Mouse (Mus musculus) kidney, postnatal 0 days (tissue): ENCODE measurements around the gene Slc16a11. TPM values are rescaled to one million over a fixed set of nuclear protein-coding genes. Genes with fewer than 3 reads are reported as not detected.

Experiments
- ATAC-seq: fragments of 200-750 bp; cut with Nextera tagmentation; replicated peaks from 2 replicates; pipeline ENCODE4 v1.8.0; 2017; ENCODE audit warnings: low read depth, moderate number of reproducible peaks, moderate TSS enrichment, moderate library complexity; ENCODE audit not compliant: low FRiP score
- DNase-seq: peaks from one replicate; pipeline ENCODE4 v3.0.0-alpha.2; 2016; ENCODE audit warnings: low spot score
- H3K27ac ChIP-seq: fragments of 300-500 bp; sonication (generic); 2 replicates; pipeline ENCODE4 v1.5.1; 2014; ENCODE audit warnings: mild to moderate bottlenecking
- H3K27me3 ChIP-seq: fragments of 300-500 bp; sonication (generic); 2 replicates; pipeline ENCODE4 v1.6.1; 2014; ENCODE audit warnings: low read length, mixed read lengths; ENCODE audit not compliant: insufficient read depth
- H3K36me3 ChIP-seq: fragments of 300-500 bp; sonication (generic); 2 replicates; pipeline ENCODE4 v1.6.1; 2014; ENCODE audit warnings: low read length, mixed read lengths; ENCODE audit not compliant: insufficient read depth
- H3K4me1 ChIP-seq: fragments of 300-500 bp; sonication (generic); replicated peaks from 2 replicates; pipeline ENCODE4 v1.6.1; 2014; ENCODE audit warnings: antibody characterized with exemption, low read length, mixed read lengths; ENCODE audit not compliant: insufficient read depth
- H3K4me2 ChIP-seq: fragments of 300-500 bp; sonication (generic); 2 replicates; pipeline ENCODE4 v1.6.1; 2014; ENCODE audit warnings: mild to moderate bottlenecking, low read length, moderate library complexity, mixed read lengths
- H3K4me3 ChIP-seq: fragments of 300-500 bp; sonication (generic); replicated peaks from 2 replicates; pipeline ENCODE4 v1.5.1; 2014; ENCODE audit warnings: low read depth, low read length
- H3K9ac ChIP-seq: fragments of 300-500 bp; sonication (generic); 2 replicates; pipeline ENCODE4 v1.6.1; 2014; ENCODE audit warnings: low read depth, low read length
- H3K9me3 ChIP-seq: fragments of 300-500 bp; sonication (generic); replicated peaks from 2 replicates; pipeline ENCODE4 v1.6.1; 2016; ENCODE audit warnings: low read length, inconsistent platforms, mixed read lengths
- CTCF ChIP-seq: IDR thresholded peaks from 2 replicates; pipeline ENCODE4 v1.5.1; 2016; ENCODE audit warnings: antibody characterized with exemption, low read depth, mild to moderate bottlenecking, moderate library complexity
- WGBS: fragments of 180-500 bp; shearing (Covaris S2); extraction: QIAGEN DNeasy Blood & Tissue Kit; methylation state at CpG from one replicate; pipeline ENCODE4 v1.1.7; 2014; 5-methylcytosine and 5-hydroxymethylcytosine counted together
- polyA plus RNA-seq: library from polyadenylated mRNA; unstranded; fragments of >200 nt; fragmentation: Nextera tagmentation; extraction: Ambion mirVana; gene quantifications from 2 replicates; pipeline ENCODE4 v1.2.1, GENCODE M21; 2015

The Slc16a11 gene
- polyA plus RNA-seq, 1 experiment from 2014 or later, result 12.6 TPM

DNA sequence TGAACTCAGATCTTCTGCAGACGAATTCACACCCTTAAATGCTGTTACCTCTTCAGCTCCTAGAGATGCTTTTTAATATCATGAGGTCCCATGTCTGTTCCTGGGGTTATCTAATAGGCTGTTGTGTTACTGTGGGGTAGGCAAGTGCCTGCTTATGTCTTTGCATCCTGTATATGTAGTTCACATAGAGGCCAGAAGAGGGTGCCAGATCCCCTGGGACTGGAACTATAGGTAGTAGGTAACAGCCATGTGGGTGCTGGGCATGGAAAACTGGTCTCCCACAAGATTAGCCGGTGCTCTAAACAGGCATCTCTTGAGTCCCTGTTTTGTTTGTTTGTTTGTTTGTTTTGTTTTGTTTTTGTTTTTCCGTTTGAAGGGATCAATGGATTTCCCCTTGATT is 40.7 kb upstream of the Slc16a11 start:
- H3K4me1 ChIP-seq, result no peaks in the 10 kb centered on the region
- ATAC-seq (no peak), DNase-seq (peak; percentile 17)
- no peaks in the 10 kb centered on the region for H3K36me3 ChIP-seq
- H3K27ac ChIP-seq, result no peak overlapping the region
- no peaks in the 10 kb centered on the region for H3K9me3 ChIP-seq
- H3K4me2 ChIP-seq, result no peak overlapping the region
- no peak overlapping the region for H3K4me3 ChIP-seq
- no peaks in the 10 kb centered on the region for H3K27me3 ChIP-seq
- peak; percentile 65 for TF ChIP-seq CTCF
- no peak overlapping the region for H3K9ac ChIP-seq
- WGBS, result 54% methylated on average over 3 of the region's 3 CpGs

DNA sequence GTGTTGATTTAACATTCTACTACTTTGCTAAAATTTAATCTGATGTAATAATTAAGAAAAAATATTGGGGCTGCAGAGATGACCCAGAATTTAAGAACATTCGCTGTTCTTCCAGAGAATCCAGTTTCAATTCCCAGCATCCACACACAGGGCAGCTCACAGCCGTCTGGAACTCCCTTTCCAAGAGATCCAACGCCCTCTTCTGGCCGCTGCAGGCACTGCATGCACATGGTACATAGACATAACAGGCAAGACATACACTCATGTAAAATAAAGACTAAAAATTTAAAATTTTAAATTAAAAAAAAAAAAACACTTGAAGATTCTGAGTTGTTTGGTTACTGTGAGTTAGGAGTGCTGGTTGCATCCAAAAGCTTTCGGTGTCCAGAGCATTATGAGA is 40.3 kb upstream of the Slc16a11 start:
- Histone ChIP-seq H3K4me1 (no peaks in the 10 kb centered on the region), H3K4me2 (no peak overlapping the region), H3K27ac (no peak overlapping the region), H3K9me3 (no peaks in the 10 kb centered on the region), H3K9ac (no peak overlapping the region), H3K27me3 (no peaks in the 10 kb centered on the region), H3K36me3 (no peaks in the 10 kb centered on the region), H3K4me3 (no peak overlapping the region)
- ATAC-seq (no peak), DNase-seq (no peak)
- TF ChIP-seq CTCF, result no peak; the same call in 1 of the 2 replicates
- WGBS, result 63% methylated on average over 5 of the region's 5 CpGs

DNA sequence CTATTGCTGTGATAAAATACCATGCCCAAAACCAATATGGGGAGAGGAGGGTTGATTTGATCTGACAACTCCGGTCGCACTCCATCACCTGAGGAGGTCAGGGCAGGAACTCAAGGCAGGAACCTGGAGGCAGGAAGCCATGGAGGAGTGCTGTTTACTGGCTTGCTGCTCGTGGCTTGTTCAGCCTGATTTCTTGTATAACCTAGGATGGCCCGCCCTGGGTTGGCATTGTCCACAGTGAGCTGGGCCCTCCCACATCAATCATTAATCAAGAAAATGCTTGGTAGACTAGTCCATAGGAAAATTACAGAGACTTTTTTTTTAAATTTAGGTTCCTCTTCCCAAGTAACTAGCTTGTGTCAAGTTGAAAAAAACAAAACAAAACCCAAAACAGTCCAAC is 38.1 kb upstream of the Slc16a11 start:
- WGBS, result 70% methylated on average over 4 of the region's 4 CpGs
- no peak for DNase-seq
- ATAC-seq, result no peak
- Histone ChIP-seq H3K36me3 (no peaks in the 10 kb centered on the region), H3K27me3 (no peaks in the 10 kb centered on the region), H3K4me1 (no peaks in the 10 kb centered on the region), H3K9me3 (no peaks in the 10 kb centered on the region), H3K4me3 (no peak overlapping the region), H3K9ac (no peak overlapping the region), H3K27ac (no peak overlapping the region), H3K4me2 (no peak overlapping the region)
- TF ChIP-seq CTCF, result no peak

DNA sequence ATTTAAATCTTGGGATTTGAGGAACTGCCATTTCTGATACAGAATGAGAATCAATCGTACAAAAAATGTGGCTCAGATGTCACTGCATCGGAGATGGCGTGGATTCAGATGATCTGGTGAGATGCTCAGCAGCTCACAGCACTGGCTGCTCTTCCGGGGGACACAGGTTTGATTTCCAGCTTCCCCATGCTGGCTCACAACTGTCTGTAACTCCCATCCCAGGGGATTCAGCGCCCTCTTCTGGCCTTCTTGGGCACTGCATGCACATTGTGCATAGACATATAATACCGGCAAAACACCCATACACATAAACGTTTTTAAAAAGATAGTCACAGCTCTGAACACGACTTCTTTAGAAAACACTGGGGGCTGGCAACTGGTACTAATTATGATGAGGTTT is 34.9 kb upstream of the Slc16a11 start:
- Histone ChIP-seq H3K9me3 (no peaks in the 10 kb centered on the region), H3K36me3 (no peaks in the 10 kb centered on the region), H3K4me2 (no peak overlapping the region), H3K27ac (no peak overlapping the region), H3K27me3 (no peaks in the 10 kb centered on the region), H3K4me1 (no peaks in the 10 kb centered on the region), H3K4me3 (no peak overlapping the region), H3K9ac (no peak overlapping the region)
- TF ChIP-seq CTCF, result peak; percentile 53
- ATAC-seq, result no peak
- no peak for DNase-seq
- 72% methylated on average over 8 of the region's 8 CpGs for WGBS

DNA sequence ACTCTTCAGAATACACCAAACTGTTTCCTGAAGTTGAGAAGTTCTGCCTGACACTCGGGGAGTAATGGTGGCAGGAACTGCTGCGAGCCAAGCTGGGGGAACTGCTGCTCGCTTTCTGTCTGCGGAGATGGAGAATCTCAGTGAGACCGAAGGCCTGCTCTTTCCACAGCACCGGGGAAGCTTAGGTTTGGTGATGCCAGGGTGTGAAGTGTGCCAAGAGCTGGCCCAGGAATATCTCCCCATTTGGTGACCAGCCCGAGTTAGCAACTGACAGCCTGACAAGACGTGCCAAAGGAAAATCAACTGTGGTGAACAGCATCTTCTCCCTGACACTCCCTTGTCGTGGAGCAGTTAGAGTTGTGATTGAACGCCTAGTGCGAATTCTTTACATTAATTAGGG is 34.2 kb upstream of the Slc16a11 start:
- 84% methylated on average over 11 of the region's 11 CpGs for WGBS
- no peak for DNase-seq
- Histone ChIP-seq H3K9ac (no peak overlapping the region), H3K27ac (no peak overlapping the region), H3K27me3 (no peaks in the 10 kb centered on the region), H3K4me3 (no peak overlapping the region), H3K36me3 (no peaks in the 10 kb centered on the region), H3K4me1 (no peaks in the 10 kb centered on the region), H3K9me3 (no peaks in the 10 kb centered on the region), H3K4me2 (no peak overlapping the region)
- ATAC-seq, result no peak
- no peak for TF ChIP-seq CTCF

DNA sequence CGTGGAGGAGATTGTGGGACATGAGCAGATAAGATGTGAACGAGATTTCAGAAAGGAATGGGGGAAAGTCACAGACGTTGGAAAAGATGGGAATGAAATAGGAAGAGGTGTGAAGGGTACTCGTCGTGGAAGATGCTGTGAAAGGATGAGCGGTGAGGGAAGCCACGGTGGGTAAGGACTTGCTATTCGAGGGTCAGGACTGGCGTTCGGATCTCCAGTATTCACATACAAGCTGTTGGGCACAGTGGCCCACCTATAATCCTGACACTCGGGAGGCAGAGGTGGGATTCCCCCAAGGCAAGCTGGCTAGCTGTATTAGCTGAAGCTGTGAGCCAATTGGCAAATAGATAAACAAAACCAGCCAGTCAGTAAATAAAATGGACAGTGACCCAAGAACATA is 33.8 kb upstream of the Slc16a11 start:
- DNase-seq, result no peak

DNA sequence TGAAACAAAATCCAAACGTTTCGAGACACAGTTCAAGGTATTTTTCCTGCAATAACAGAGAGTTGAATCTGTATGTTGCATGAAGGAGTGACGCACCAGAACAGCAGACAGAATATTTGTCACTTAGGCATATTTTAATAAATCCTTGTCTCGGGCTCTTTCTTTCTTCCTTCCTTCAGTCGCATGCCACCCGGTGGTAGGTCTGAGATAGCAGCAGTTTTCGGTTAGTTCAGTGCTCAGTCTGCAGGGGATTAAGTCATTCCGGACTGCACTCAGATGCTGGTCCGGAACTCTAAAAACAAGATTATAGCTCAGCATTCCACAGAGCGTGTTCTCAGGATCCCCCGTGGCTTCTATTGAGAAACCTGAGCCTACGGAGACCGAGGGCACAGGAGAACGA is 33.2 kb upstream of the Slc16a11 start:
- Histone ChIP-seq H3K4me1 (no peaks in the 10 kb centered on the region), H3K9ac (no peak overlapping the region), H3K4me2 (no peak overlapping the region), H3K4me3 (no peak overlapping the region), H3K27ac (no peak overlapping the region), H3K9me3 (no peaks in the 10 kb centered on the region), H3K27me3 (no peaks in the 10 kb centered on the region), H3K36me3 (no peaks in the 10 kb centered on the region)
- DNase-seq (peak; percentile 73), ATAC-seq (no peak)
- peak; percentile 70 for TF ChIP-seq CTCF
- WGBS, result 34% methylated on average over 14 of the region's 14 CpGs

More for the DNA sequence above, 33.8 kb upstream of the Slc16a11 start:
- TF ChIP-seq CTCF, result no peak
- Histone ChIP-seq H3K27me3 (no peaks in the 10 kb centered on the region), H3K4me2 (no peak overlapping the region), H3K36me3 (no peaks in the 10 kb centered on the region), H3K9ac (no peak overlapping the region), H3K27ac (no peak overlapping the region), H3K4me1 (no peaks in the 10 kb centered on the region), H3K4me3 (no peak overlapping the region), H3K9me3 (no peaks in the 10 kb centered on the region)
- ATAC-seq, result no peak
- 81% methylated on average over 11 of the region's 11 CpGs for WGBS
